Mouse (Mus musculus): ENCODE results near the gene Usp17le. TPM values are rescaled to one million over a fixed set of nuclear protein-coding genes. Genes with fewer than 3 reads are reported as not detected.
"Not testable (repeated sequence)": the region's sequence is repeated elsewhere in the genome, so short reads cannot be mapped to it uniquely, and the experiment has no call there.

Gene Usp17le
- not detected in 2 replicates for polyA plus RNA-seq (2012; ENCODE audit: insufficient read depth, insufficient read length, low replicate concordance, missing spikeins)

DNA sequence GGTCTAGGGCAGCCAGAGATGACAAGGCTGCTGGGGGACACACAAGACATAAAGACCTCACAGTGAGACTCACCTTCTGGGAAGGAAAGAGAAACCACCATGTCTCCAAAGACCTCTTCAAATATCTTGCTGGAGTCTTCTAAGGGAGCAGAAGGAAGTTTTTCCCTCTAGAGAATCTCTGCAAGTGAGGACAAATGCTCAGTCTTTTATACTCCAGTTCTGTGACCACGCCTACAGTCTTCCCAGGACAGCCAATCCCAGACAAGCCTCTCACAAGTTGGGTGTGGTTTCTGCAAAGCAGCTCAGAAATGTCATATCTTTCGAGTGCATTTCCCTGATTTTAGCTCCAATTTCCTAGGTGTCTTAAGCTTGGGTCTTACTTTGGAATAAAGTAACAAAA lies at the start of gene Usp17le:
TSS of gene Usp17le (minus strand) at position 101 of the 400 bp plus-strand sequence.
- H3K4me1 ChIP-seq (ENCODE audit: control insufficient read depth, insufficient read depth, low read length); H3K27ac ChIP-seq (ENCODE audit: insufficient read depth, low read depth, low read length); H3K4me3 ChIP-seq (ENCODE audit: insufficient read depth, low read depth, low read length): not testable (repeated sequence)
- WGBS, result 70% methylated on average over 2 of the region's 2 CpGs

DNA sequence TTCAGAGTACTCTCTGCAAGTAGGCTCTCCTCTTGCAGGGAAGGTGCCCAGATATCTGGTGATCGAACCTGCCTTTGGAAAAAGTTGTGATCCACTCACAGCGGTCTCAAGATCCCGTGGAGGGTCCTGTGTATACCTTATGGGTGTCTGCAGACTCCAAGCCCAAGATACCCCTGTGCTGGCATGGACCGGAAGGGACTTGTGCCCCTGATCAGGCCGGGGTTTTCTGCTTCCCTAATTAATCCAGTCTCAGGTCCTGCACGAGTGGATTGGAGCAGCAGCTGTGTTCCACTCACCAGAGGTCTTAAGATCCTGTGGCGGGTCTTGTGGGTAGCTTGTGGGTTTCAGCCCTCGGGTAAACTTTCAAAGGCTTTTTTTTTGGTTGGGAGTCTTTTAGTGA lies 33.1 kb upstream of the Usp17le start:
- WGBS, result 85% methylated on average over 8 of the region's 8 CpGs
- not testable (repeated sequence) for H3K4me3 ChIP-seq (ENCODE audit: insufficient read depth, low read depth, low read length); H3K27ac ChIP-seq (ENCODE audit: insufficient read depth, low read depth, low read length); H3K4me1 ChIP-seq (ENCODE audit: control insufficient read depth, insufficient read depth, low read length)

DNA sequence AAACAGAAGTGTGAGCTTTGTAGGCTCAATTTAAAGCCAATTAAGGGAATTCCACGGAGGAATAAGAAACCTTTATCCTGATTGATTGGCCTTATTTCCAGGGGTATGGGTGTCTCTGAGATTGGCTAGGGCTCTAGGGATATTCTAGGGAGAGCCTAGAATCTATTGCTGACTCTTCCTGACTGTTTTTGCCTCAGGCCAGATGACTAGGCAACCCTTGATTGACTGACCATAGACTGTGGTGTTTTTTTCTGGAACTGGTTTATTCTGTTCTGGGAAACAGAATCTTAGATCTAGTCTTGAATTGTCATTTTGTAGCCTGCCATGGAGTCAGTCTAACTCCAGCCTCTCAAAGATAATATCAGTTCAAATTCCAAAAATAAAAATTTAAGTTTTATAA lies 13.5 kb upstream of the Usp17le start:
- Histone ChIP-seq H3K4me3 (ENCODE audit: insufficient read depth, low read depth, low read length) (no peak overlapping the region), H3K4me1 (ENCODE audit: control insufficient read depth, insufficient read depth, low read length) (no peaks in the 10 kb centered on the region), H3K27ac (ENCODE audit: insufficient read depth, low read depth, low read length) (no peak overlapping the region)
- no peak for TF ChIP-seq CTCF (IDR thresholded peaks at IDR 0.05; ENCODE audit: insufficient read depth, low read depth, low read length)
- no peak for TF ChIP-seq POLR2A (IDR thresholded peaks at IDR 0.05; ENCODE audit: insufficient read depth, low read depth, low read length)
- 25% methylated on average over 1 of the region's 1 CpGs for WGBS

Other genes with a start within 250 kb of the Usp17le start
- gene Olfr651, start 227.3 kb downstream of the Usp17le start, polyA plus RNA-seq (2012; ENCODE audit: insufficient read depth, insufficient read length, low replicate concordance, missing spikeins), result not detected in 2 replicates
- not detected in 2 replicates for gene Olfr652, start 216.6 kb downstream of the Usp17le start, polyA plus RNA-seq (2012; ENCODE audit: insufficient read depth, insufficient read length, low replicate concordance, missing spikeins)
- not detected in 2 replicates for gene Olfr653, start 200.2 kb downstream of the Usp17le start, polyA plus RNA-seq (2012; ENCODE audit: insufficient read depth, insufficient read length, low replicate concordance, missing spikeins)
- gene Olfr654, start 190.4 kb downstream of the Usp17le start, polyA plus RNA-seq (2012; ENCODE audit: insufficient read depth, insufficient read length, low replicate concordance, missing spikeins), result not detected in 2 replicates
- gene Olfr655, start 175.7 kb downstream of the Usp17le start, polyA plus RNA-seq (2012; ENCODE audit: insufficient read depth, insufficient read length, low replicate concordance, missing spikeins), result not detected in 2 replicates
- gene Olfr656, start 163.5 kb downstream of the Usp17le start, polyA plus RNA-seq (2012; ENCODE audit: insufficient read depth, insufficient read length, low replicate concordance, missing spikeins), result not detected in 2 replicates
- not detected in 2 replicates for gene Olfr657, start 152.7 kb downstream of the Usp17le start, polyA plus RNA-seq (2012; ENCODE audit: insufficient read depth, insufficient read length, low replicate concordance, missing spikeins)
- gene Olfr658, start 130.2 kb downstream of the Usp17le start, polyA plus RNA-seq (2012; ENCODE audit: insufficient read depth, insufficient read length, low replicate concordance, missing spikeins), result not detected in 2 replicates
- gene Olfr659, start 110.7 kb downstream of the Usp17le start, polyA plus RNA-seq (2012; ENCODE audit: insufficient read depth, insufficient read length, low replicate concordance, missing spikeins), result not detected in 2 replicates
- gene Olfr661, start 91.0 kb downstream of the Usp17le start, polyA plus RNA-seq (2012; ENCODE audit: insufficient read depth, insufficient read length, low replicate concordance, missing spikeins), result not detected in 2 replicates
- gene Usp17lb, start 65.1 kb upstream of the Usp17le start, polyA plus RNA-seq (2012; ENCODE audit: insufficient read depth, insufficient read length, low replicate concordance, missing spikeins), result not detected in 2 replicates
- gene Usp17la, start 79.5 kb upstream of the Usp17le start, polyA plus RNA-seq (2012; ENCODE audit: insufficient read depth, insufficient read length, low replicate concordance, missing spikeins), result not detected in 2 replicates
- gene Olfr665, start 100.6 kb upstream of the Usp17le start, polyA plus RNA-seq (2012; ENCODE audit: insufficient read depth, insufficient read length, low replicate concordance, missing spikeins), result not detected in 2 replicates
- not detected in 2 replicates for gene Olfr666, start 118.5 kb upstream of the Usp17le start, polyA plus RNA-seq (2012; ENCODE audit: insufficient read depth, insufficient read length, low replicate concordance, missing spikeins)
- gene Olfr667, start 144.0 kb upstream of the Usp17le start, polyA plus RNA-seq (2012; ENCODE audit: insufficient read depth, insufficient read length, low replicate concordance, missing spikeins), result not detected in 2 replicates
- gene Olfr668, start 150.6 kb upstream of the Usp17le start, polyA plus RNA-seq (2012; ENCODE audit: insufficient read depth, insufficient read length, low replicate concordance, missing spikeins), result not detected in 2 replicates
- not detected in 2 replicates for gene Olfr669, start 156.8 kb upstream of the Usp17le start, polyA plus RNA-seq (2012; ENCODE audit: insufficient read depth, insufficient read length, low replicate concordance, missing spikeins)
- gene Olfr670, start 185.2 kb upstream of the Usp17le start, polyA plus RNA-seq (2012; ENCODE audit: insufficient read depth, insufficient read length, low replicate concordance, missing spikeins), result not detected in 2 replicates
- not detected in 2 replicates for gene Olfr671, start 201.7 kb upstream of the Usp17le start, polyA plus RNA-seq (2012; ENCODE audit: insufficient read depth, insufficient read length, low replicate concordance, missing spikeins)
- gene Olfr672, start 224.6 kb upstream of the Usp17le start, polyA plus RNA-seq (2012; ENCODE audit: insufficient read depth, insufficient read length, low replicate concordance, missing spikeins), result not detected in 2 replicates